Mouse (Mus musculus) cerebellum, adult 9-11 months (tissue): ENCODE results near the gene Vmn1r143.
"Not testable (repeated sequence)": the region's sequence is repeated elsewhere in the genome, so short reads cannot be mapped to it uniquely, and the experiment has no call there.

ENCODE experiments used
- DNase-seq: peaks from one replicate; pipeline ENCODE4 v3.0.0; 2022

Vmn1r143 gene

DNA sequence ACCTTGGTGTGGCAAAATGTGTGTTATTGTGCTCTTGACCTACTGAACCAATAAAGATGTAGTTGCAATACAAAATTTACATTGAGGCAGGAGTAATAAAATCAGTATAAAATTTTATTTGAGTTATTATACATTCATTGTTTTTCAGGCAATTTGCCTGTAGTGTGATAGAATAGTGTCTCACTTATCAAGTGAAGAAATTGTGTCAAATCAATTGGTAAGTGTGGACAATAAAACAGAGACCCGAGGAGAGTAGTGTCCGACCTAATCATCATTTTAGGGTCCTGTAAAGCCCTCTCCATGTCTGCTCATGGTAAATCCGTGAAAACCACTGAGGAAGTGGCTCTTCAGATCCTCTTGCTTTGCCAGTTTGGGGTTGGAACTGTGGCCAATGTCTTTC is at the start of gene Vmn1r143:
Gene Vmn1r143, plus strand, starts transcription at position 301 of the 400 bp plus-strand sequence.
- DNase-seq = not testable (repeated sequence)

DNA sequence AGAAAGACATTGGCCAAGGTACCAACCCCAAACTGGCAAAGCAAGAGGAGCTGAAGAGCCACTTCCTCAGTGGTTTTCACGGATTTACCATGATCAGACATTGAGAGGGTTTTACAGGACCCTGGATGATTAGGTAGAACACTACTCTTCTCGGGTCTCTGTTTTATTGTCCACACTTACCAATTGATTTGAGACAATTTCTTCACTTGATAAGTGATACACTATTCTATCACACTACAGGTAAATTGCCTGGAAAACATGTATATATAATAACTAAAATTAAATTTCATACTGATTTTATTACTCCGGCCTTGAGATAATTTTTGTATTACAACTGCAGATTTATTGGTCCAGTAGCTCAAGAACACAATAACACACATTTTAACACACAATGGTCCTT is 25.2 kb upstream of the Vmn1r143 start, which contains the start of gene Vmn1r142:
Gene Vmn1r142, minus strand, starts transcription at position 101 of the 400 bp plus-strand sequence.
- DNase-seq = not testable (repeated sequence)

DNA sequence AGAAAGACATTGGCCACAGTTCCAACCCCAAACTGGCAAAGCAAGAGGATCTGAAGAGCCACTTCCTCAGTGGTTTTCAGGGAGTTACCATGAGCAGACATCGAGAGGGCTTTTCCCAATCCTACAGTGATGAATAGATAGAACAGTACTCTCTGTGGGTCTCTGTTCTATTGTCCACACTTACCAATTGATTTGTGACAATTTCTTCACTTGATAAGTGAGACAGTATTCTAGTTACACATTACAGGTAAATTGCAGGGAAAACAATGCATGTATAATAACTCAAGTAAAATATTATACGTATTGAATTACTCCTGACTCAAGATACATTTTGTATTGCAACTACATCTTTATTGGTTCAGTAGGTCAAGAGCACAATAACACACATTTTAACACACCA is 12.0 kb downstream of the Vmn1r143 start, which contains the start of gene Gm8653:
Gene Gm8653, minus strand, starts transcription at position 101 of the 400 bp plus-strand sequence.
- not testable (repeated sequence) for DNase-seq

DNA sequence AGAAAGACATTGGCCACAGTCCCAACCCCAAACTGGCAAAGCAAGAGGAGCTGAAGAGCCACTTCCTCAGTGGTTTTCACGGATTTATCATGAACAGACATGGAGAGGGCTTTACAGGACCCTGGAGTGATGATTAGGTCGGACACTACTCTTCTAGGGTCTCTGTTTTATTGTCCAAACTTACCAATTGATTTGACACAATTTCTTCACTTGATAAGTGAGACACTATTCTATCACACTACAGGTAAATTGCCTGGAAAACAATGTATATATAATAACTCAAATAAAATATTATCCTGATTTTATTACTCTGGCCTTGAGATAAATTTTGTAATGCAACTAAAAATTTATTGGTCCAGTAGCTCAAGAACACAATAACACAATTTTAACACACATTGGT is 40.2 kb downstream of the Vmn1r143 start, which contains the start of gene Gm8453:
Gene Gm8453, minus strand, starts transcription at position 101 of the 400 bp plus-strand sequence.
- not testable (repeated sequence) for DNase-seq
